Mouse (Mus musculus): ENCODE data around the gene Ypel4.
A peak's percentile ranks its signal among the peaks of the same experiment; 100 is the strongest.

The Ypel4 gene

GRCm38 (mm10) chr2:84762295-84762694, 28.4 kb downstream of the Ypel4 start:
- DNase-seq: no peak

- no peak for DNase-seq
Observed at GRCm38 (mm10) chr2:84762818-84763217, 29.0 kb downstream of the Ypel4 start.

GRCm38 (mm10) chr2:84770501-84770900, 36.6 kb downstream of the Ypel4 start:
- DNase-seq: no peak

- no peak for DNase-seq
Observed at GRCm38 (mm10) chr2:84772454-84772853, 38.6 kb downstream of the Ypel4 start.

- DNase-seq: no peak
Observed at GRCm38 (mm10) chr2:84773195-84773594, 39.3 kb downstream of the Ypel4 start.

- DNase-seq: peak; percentile 11 to 13
Observed at GRCm38 (mm10) chr2:84774751-84775150, 40.9 kb downstream of the Ypel4 start.

- DNase-seq: no peak
Observed at GRCm38 (mm10) chr2:84775241-84775640, 41.4 kb downstream of the Ypel4 start, which contains the start of gene Serping1. Gene Serping1 (minus strand): TSS chr2:84775444.

GRCm38 (mm10) chr2:84775665-84776064, 41.8 kb downstream of the Ypel4 start:
- no peak for DNase-seq

- DNase-seq: no peak
Observed at GRCm38 (mm10) chr2:84777706-84778105, 43.8 kb downstream of the Ypel4 start.

GRCm38 (mm10) chr2:84779210-84779609, 45.4 kb downstream of the Ypel4 start:
- DNase-seq: peak in 1 of 2 experiments; percentile 46

GRCm38 (mm10) chr2:84783315-84783714, 49.5 kb downstream of the Ypel4 start:
- DNase-seq: no peak

GRCm38 (mm10) chr2:84783840-84784566, 50.1 kb downstream of the Ypel4 start:
- DNase-seq: no peak
